Mouse (Mus musculus): ENCODE data around the gene Dcun1d4. TPM values are rescaled to one million over a fixed set of nuclear protein-coding genes. Genes with fewer than 3 reads are reported as not detected.

The Dcun1d4 gene
- polyA plus RNA-seq, 1 experiment from 2014 or later: 69.6 TPM

- no peak overlapping the region for H3K4me3 ChIP-seq (ENCODE audit: low read depth, low read length)
- ATAC-seq (ENCODE audit: low FRiP score) (no peak), DNase-seq (ENCODE audit: low spot score, missing footprints) (peak; percentile 77)
- H3K27ac ChIP-seq (ENCODE audit: low read depth, low read length): no peak overlapping the region
- WGBS: 78% methylated on average over 3 of the region's 3 CpGs
- H3K27me3 ChIP-seq (ENCODE audit: control insufficient read depth, insufficient read depth, low read length): no peaks in the 10 kb centered on the region
- no peak overlapping the region for H3K4me2 ChIP-seq
- no peaks in the 10 kb centered on the region for H3K4me1 ChIP-seq (ENCODE audit: control insufficient read depth, insufficient read depth, low read length)
- H3K9ac ChIP-seq (ENCODE audit: low read length): no peak overlapping the region
- H3K9me3 ChIP-seq (ENCODE audit: control insufficient read depth, low read length): no peaks in the 10 kb centered on the region
- no peaks in the 10 kb centered on the region for H3K36me3 ChIP-seq (ENCODE audit: control insufficient read depth, insufficient read depth, low read length)
These were observed 106.3 kb downstream of the Dcun1d4 start for GRCm38 (mm10) chr5:73587119-73587518.

GRCm38 (mm10) chr5:73598943-73599695 lies 118.3 kb downstream of the Dcun1d4 start:
- peak; percentile 66 for DNase-seq (ENCODE audit: low spot score, missing footprints)
- WGBS: 64% methylated on average over 5 of the region's 5 CpGs

GRCm38 (mm10) chr5:73599991-73600390 lies 119.2 kb downstream of the Dcun1d4 start:
- Histone ChIP-seq H3K4me3 (ENCODE audit: low read depth, low read length) (no peak overlapping the region), H3K9me3 (ENCODE audit: control insufficient read depth, low read length) (no peaks in the 10 kb centered on the region), H3K4me2 (no peak overlapping the region), H3K36me3 (ENCODE audit: control insufficient read depth, insufficient read depth, low read length) (no peaks in the 10 kb centered on the region), H3K9ac (ENCODE audit: low read length) (no peak overlapping the region), H3K4me1 (ENCODE audit: control insufficient read depth, insufficient read depth, low read length) (0 out of 2 replicates have a peak, but pooled peaks cover 2% of the 10 kb centered on the region), H3K27ac (ENCODE audit: low read depth, low read length) (no peak overlapping the region), H3K27me3 (ENCODE audit: control insufficient read depth, insufficient read depth, low read length) (no peaks in the 10 kb centered on the region)
- WGBS: 87% methylated on average over 2 of the region's 2 CpGs
- no peak for DNase-seq (ENCODE audit: low spot score, missing footprints)
- no peak for ATAC-seq (ENCODE audit: low FRiP score)

More at GRCm38 (mm10) chr5:73598943-73599695, 118.3 kb downstream of the Dcun1d4 start:
- H3K27ac ChIP-seq (ENCODE audit: low read depth, low read length): no peak overlapping the region
- no peak overlapping the region for H3K4me2 ChIP-seq
- H3K4me1 ChIP-seq (ENCODE audit: control insufficient read depth, insufficient read depth, low read length): 0 out of 2 replicates have a peak, but pooled peaks cover 2% of the 10 kb centered on the region
- H3K27me3 ChIP-seq (ENCODE audit: control insufficient read depth, insufficient read depth, low read length): no peaks in the 10 kb centered on the region
- H3K9me3 ChIP-seq (ENCODE audit: control insufficient read depth, low read length): no peaks in the 10 kb centered on the region
- no peak overlapping the region for H3K4me3 ChIP-seq (ENCODE audit: low read depth, low read length)
- H3K9ac ChIP-seq (ENCODE audit: low read length): no peak overlapping the region
- no peaks in the 10 kb centered on the region for H3K36me3 ChIP-seq (ENCODE audit: control insufficient read depth, insufficient read depth, low read length)
- peak; percentile 85; the same call in 1 of the 2 replicates for ATAC-seq (ENCODE audit: low FRiP score)

- no peak overlapping the region for H3K9ac ChIP-seq (ENCODE audit: low read length)
- no peaks in the 10 kb centered on the region for H3K9me3 ChIP-seq (ENCODE audit: control insufficient read depth, low read length)
- H3K4me2 ChIP-seq: no peak overlapping the region
- DNase-seq (ENCODE audit: low spot score, missing footprints): no peak
- H3K4me1 ChIP-seq (ENCODE audit: control insufficient read depth, insufficient read depth, low read length): 0 out of 2 replicates have a peak, but pooled peaks cover 2% of the 10 kb centered on the region
- no peak overlapping the region for H3K27ac ChIP-seq (ENCODE audit: low read depth, low read length)
- WGBS: 64% methylated on average over 8 of the region's 8 CpGs
- H3K4me3 ChIP-seq (ENCODE audit: low read depth, low read length): no peak overlapping the region
- no peaks in the 10 kb centered on the region for H3K27me3 ChIP-seq (ENCODE audit: control insufficient read depth, insufficient read depth, low read length)
- no peaks in the 10 kb centered on the region for H3K36me3 ChIP-seq (ENCODE audit: control insufficient read depth, insufficient read depth, low read length)
- ATAC-seq (ENCODE audit: low FRiP score): no peak
These were observed 120.6 kb downstream of the Dcun1d4 start for GRCm38 (mm10) chr5:73601361-73601763.

- no peaks in the 10 kb centered on the region for H3K9me3 ChIP-seq (ENCODE audit: control insufficient read depth, low read length)
- no peak overlapping the region for H3K4me2 ChIP-seq
- H3K27ac ChIP-seq (ENCODE audit: low read depth, low read length): no peak overlapping the region
- ATAC-seq (ENCODE audit: low FRiP score) (no peak), DNase-seq (ENCODE audit: low spot score, missing footprints) (no peak)
- no peaks in the 10 kb centered on the region for H3K27me3 ChIP-seq (ENCODE audit: control insufficient read depth, insufficient read depth, low read length)
- H3K9ac ChIP-seq (ENCODE audit: low read length): no peak overlapping the region
- no peak overlapping the region for H3K4me3 ChIP-seq (ENCODE audit: low read depth, low read length)
- H3K4me1 ChIP-seq (ENCODE audit: control insufficient read depth, insufficient read depth, low read length): 0 out of 2 replicates have a peak, but pooled peaks cover 2% of the 10 kb centered on the region
- 82% methylated on average over 3 of the region's 3 CpGs for WGBS
- H3K36me3 ChIP-seq (ENCODE audit: control insufficient read depth, insufficient read depth, low read length): no peaks in the 10 kb centered on the region
These were observed 122.1 kb downstream of the Dcun1d4 start for GRCm38 (mm10) chr5:73602865-73603264.

GRCm38 (mm10) chr5:73604542-73604941 lies 123.7 kb downstream of the Dcun1d4 start:
- H3K27me3 ChIP-seq (ENCODE audit: control insufficient read depth, insufficient read depth, low read length): no peaks in the 10 kb centered on the region
- H3K9ac ChIP-seq (ENCODE audit: low read length): no peak overlapping the region
- ATAC-seq (ENCODE audit: low FRiP score): no peak
- no peaks in the 10 kb centered on the region for H3K4me1 ChIP-seq (ENCODE audit: control insufficient read depth, insufficient read depth, low read length)
- no peak overlapping the region for H3K4me2 ChIP-seq
- H3K9me3 ChIP-seq (ENCODE audit: control insufficient read depth, low read length): no peaks in the 10 kb centered on the region
- H3K27ac ChIP-seq (ENCODE audit: low read depth, low read length): no peak overlapping the region
- 87% methylated on average over 6 of the region's 6 CpGs for WGBS
- H3K4me3 ChIP-seq (ENCODE audit: low read depth, low read length): no peak overlapping the region
- no peak for DNase-seq (ENCODE audit: low spot score, missing footprints)
- no peaks in the 10 kb centered on the region for H3K36me3 ChIP-seq (ENCODE audit: control insufficient read depth, insufficient read depth, low read length)

- ATAC-seq (ENCODE audit: low FRiP score): no peak
These were observed 124.2 kb downstream of the Dcun1d4 start for GRCm38 (mm10) chr5:73604964-73605363.

More at GRCm38 (mm10) chr5:73604964-73605363, 124.2 kb downstream of the Dcun1d4 start:
- H3K4me1 ChIP-seq (ENCODE audit: control insufficient read depth, insufficient read depth, low read length): no peaks in the 10 kb centered on the region
- H3K9me3 ChIP-seq (ENCODE audit: control insufficient read depth, low read length): no peaks in the 10 kb centered on the region
- H3K4me2 ChIP-seq: no peak overlapping the region
- WGBS: 84% methylated on average over 6 of the region's 6 CpGs
- H3K27me3 ChIP-seq (ENCODE audit: control insufficient read depth, insufficient read depth, low read length): no peaks in the 10 kb centered on the region
- no peak overlapping the region for H3K4me3 ChIP-seq (ENCODE audit: low read depth, low read length)
- DNase-seq (ENCODE audit: low spot score, missing footprints): no peak
- H3K36me3 ChIP-seq (ENCODE audit: control insufficient read depth, insufficient read depth, low read length): no peaks in the 10 kb centered on the region
- H3K27ac ChIP-seq (ENCODE audit: low read depth, low read length): no peak overlapping the region
- no peak overlapping the region for H3K9ac ChIP-seq (ENCODE audit: low read length)

Other genes with a start within 250 kb of the Dcun1d4 start
- gene Fryl, start 224.4 kb upstream of the Dcun1d4 start, polyA plus RNA-seq (2014; fragmentation: Nextera tagmentation; extraction: Ambion mirVana): 39.0 and 42.5 TPM in 2 replicates
- gene Ociad1, start 188.2 kb upstream of the Dcun1d4 start, polyA plus RNA-seq (2014; fragmentation: Nextera tagmentation; extraction: Ambion mirVana): 159 and 168 TPM in 2 replicates
- 13.5 and 15.5 TPM in 2 replicates for gene Ociad2, start 140.0 kb upstream of the Dcun1d4 start, polyA plus RNA-seq (2014; fragmentation: Nextera tagmentation; extraction: Ambion mirVana)
- not detected in 2 replicates for gene Cwh43, start 74.9 kb upstream of the Dcun1d4 start, polyA plus RNA-seq (2014; fragmentation: Nextera tagmentation; extraction: Ambion mirVana)
- 0.04 TPM in 1 of 2 replicates, not detected in the other for gene Lrrc66, start 151.5 kb downstream of the Dcun1d4 start, polyA plus RNA-seq (2014; fragmentation: Nextera tagmentation; extraction: Ambion mirVana)
- gene Sgcb, start 166.8 kb downstream of the Dcun1d4 start, polyA plus RNA-seq (2014; fragmentation: Nextera tagmentation; extraction: Ambion mirVana): 20.4 and 23.3 TPM in 2 replicates
- 0.10 and 0.12 TPM in 2 replicates for gene Spata18, start 170.4 kb downstream of the Dcun1d4 start, polyA plus RNA-seq (2014; fragmentation: Nextera tagmentation; extraction: Ambion mirVana)

All from midbrain, embryonic 11.5 days (tissue).